Mouse (Mus musculus) stomach, embryonic 16.5 days (tissue): Measurements from ENCODE around the gene Ubald2. TPM values are rescaled to one million over a fixed set of nuclear protein-coding genes. Genes with fewer than 3 reads are reported as not detected.

ENCODE experiments used
- ATAC-seq: fragments of 200-750 bp; cut with Nextera tagmentation; 2 replicates; pipeline ENCODE4 v1.8.0; 2017; ENCODE audit warnings: moderate number of reproducible peaks, moderate TSS enrichment; ENCODE audit not compliant: insufficient read depth, low FRiP score
- H3K27ac ChIP-seq: fragments of 300-500 bp; sonication (generic); 2 replicates; pipeline ENCODE4 v1.5.1; 2014; ENCODE audit warnings: low read length
- H3K27me3 ChIP-seq: fragments of 300-500 bp; sonication (generic); 2 replicates; pipeline ENCODE4 v1.6.1; 2014; ENCODE audit warnings: low read length, control low read depth, mixed read lengths; ENCODE audit not compliant: control insufficient read depth, insufficient read depth
- H3K36me3 ChIP-seq: fragments of 300-500 bp; sonication (generic); 2 replicates; pipeline ENCODE4 v1.6.1; 2014; ENCODE audit warnings: low read length; ENCODE audit not compliant: control insufficient read depth, insufficient read depth
- H3K4me1 ChIP-seq: fragments of 300-500 bp; sonication (generic); 2 replicates; pipeline ENCODE4 v1.6.1; 2014; ENCODE audit warnings: low read length, control low read depth, mixed read lengths; ENCODE audit not compliant: control insufficient read depth, insufficient read depth
- H3K4me2 ChIP-seq: fragments of 300-500 bp; sonication (generic); 2 replicates; pipeline ENCODE4 v1.6.1; 2014; ENCODE audit warnings: low read depth, low read length, mixed read lengths
- H3K4me3 ChIP-seq: fragments of 300-500 bp; sonication (generic); replicated peaks from 2 replicates; pipeline ENCODE4 v1.5.1; 2014; ENCODE audit warnings: mild to moderate bottlenecking, low read length
- H3K9ac ChIP-seq: fragments of 300-500 bp; sonication (generic); 2 replicates; pipeline ENCODE4 v1.6.1; 2014; ENCODE audit warnings: low read length
- H3K9me3 ChIP-seq: fragments of 300-500 bp; sonication (generic); replicated peaks from 2 replicates; pipeline ENCODE4 v1.6.1; 2016; ENCODE audit warnings: low read length, control low read depth; ENCODE audit not compliant: control insufficient read depth
- WGBS: fragments of 180-500 bp; shearing (Covaris S2); extraction: QIAGEN DNeasy Blood & Tissue Kit; methylation state at CpG from one replicate; pipeline ENCODE4 v1.1.7; 2014; 5-methylcytosine and 5-hydroxymethylcytosine counted together
- polyA plus RNA-seq: library from polyadenylated mRNA; unstranded; fragments of >200 nt; fragmentation: Nextera tagmentation; extraction: Ambion mirVana; gene quantifications from 2 replicates; pipeline ENCODE4 v1.2.1, GENCODE M21; 2015

Gene Ubald2
- polyA plus RNA-seq, 1 experiment from 2014 or later, result 34.8 TPM

DNA sequence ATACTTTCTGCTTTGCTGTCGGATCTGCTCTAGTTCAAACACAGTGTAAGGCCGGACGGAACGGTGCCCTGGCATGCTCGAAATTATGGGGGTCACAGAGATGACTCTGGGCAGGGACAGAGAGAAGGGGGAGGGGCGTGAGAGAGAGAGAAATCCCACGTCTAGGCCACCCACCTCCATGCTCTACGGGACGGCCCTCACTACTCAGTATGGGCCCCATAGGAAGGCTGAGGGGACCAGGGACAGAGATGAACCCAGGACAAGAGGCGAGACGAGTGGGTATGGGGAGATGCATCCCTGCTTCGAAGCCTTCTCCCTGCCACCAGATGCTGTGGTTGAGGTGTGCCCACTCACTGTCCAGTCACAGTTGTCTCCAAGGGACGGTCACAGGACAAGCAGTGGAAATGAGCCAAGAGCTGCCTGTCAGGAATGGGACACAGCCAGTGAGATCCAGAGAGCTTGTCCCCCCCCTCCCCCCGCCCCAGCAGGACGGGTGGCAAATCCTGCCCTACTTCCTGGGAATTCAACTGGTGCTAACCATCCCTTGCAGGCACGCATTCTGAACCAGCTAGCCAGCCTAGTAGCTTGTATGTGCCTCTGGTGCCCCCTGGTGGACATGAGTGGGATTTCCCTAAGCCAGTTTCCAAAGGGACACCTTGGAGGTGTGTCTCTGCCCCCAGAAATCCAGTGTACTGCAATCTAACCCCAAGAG is 11.9 kb downstream of the Ubald2 start:
- H3K9ac ChIP-seq, result peak overlapping the region; percentile 54
- no peak overlapping the region for H3K27ac ChIP-seq
- ATAC-seq, result peak; percentile 73
- no peaks in the 10 kb centered on the region for H3K36me3 ChIP-seq
- H3K9me3 ChIP-seq, result no peaks in the 10 kb centered on the region
- H3K27me3 ChIP-seq, result peaks cover 6% of the 10 kb centered on the region
- H3K4me2 ChIP-seq, result peak overlapping the region; percentile 50
- WGBS, result 25% methylated on average over 16 of the region's 16 CpGs
- no peak overlapping the region for H3K4me3 ChIP-seq
- peaks cover 6% of the 10 kb centered on the region for H3K4me1 ChIP-seq

DNA sequence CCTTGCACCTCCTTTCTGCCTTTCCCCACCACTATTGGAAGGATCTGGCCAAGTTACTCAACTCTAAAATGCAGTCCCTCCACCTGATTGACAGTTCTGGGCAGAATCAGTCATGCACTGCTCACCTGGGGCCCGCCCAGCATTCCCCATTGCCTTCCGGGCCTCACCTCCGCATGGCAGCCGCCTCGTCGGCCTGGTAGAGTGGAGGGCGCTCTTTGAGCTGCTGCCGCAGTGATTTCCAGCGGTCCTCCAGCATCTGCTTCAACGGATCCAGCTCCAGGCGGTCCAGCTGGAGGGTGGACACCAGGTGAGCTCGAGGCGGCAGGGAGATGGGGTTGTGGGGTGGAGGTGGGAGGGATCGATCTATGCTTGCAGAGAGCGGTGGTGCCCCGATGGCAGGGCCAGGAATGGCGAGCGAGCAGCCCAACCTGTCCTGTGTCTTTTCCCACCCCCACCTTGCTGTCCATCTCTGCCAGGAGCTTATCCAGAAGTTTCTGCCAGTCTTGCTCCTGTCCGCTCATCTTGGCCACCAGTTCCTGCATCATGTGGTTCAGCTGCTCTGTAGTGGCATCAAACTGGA is 12.5 kb downstream of the Ubald2 start:
- 13% methylated on average over 19 of the region's 19 CpGs for WGBS
- Histone ChIP-seq H3K4me1 (peaks cover 6% of the 10 kb centered on the region), H3K9ac (peak overlapping the region; percentile 54), H3K36me3 (no peaks in the 10 kb centered on the region), H3K4me3 (peak overlapping the region; percentile 27), H3K27me3 (peaks cover 6% of the 10 kb centered on the region), H3K4me2 (peak overlapping the region; percentile 50), H3K27ac (no peak overlapping the region), H3K9me3 (no peaks in the 10 kb centered on the region)
- ATAC-seq, result peak; percentile 13; the same call in 1 of the 2 replicates

DNA sequence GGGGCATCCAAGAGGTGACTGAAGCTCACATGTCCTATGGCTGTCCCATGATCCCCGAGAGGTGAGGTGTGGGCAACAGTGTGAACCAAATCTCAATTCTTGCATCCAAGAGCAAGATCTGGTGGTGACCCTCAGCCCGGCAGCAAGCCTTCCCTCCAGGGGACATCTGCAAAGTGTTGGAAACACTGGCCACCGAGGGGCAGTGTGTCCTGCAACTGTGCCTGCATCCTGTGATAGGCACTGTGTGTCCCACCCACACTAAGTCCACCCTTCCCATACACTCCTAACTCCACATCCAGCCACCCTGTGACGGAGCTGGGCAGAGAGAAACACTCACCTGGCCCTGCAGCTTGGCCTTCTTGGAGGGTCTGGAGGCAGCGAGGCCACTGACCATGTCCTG is 13.9 kb downstream of the Ubald2 start:
- no peak for ATAC-seq
- WGBS, result 64% methylated on average over 5 of the region's 5 CpGs
- no peak overlapping the region for H3K9ac ChIP-seq
- no peak overlapping the region for H3K4me3 ChIP-seq
- H3K27me3 ChIP-seq, result peaks cover 6% of the 10 kb centered on the region
- no peak overlapping the region for H3K27ac ChIP-seq
- peaks cover 6% of the 10 kb centered on the region for H3K4me1 ChIP-seq
- H3K4me2 ChIP-seq, result no peak overlapping the region
- H3K9me3 ChIP-seq, result no peaks in the 10 kb centered on the region
- no peaks in the 10 kb centered on the region for H3K36me3 ChIP-seq

DNA sequence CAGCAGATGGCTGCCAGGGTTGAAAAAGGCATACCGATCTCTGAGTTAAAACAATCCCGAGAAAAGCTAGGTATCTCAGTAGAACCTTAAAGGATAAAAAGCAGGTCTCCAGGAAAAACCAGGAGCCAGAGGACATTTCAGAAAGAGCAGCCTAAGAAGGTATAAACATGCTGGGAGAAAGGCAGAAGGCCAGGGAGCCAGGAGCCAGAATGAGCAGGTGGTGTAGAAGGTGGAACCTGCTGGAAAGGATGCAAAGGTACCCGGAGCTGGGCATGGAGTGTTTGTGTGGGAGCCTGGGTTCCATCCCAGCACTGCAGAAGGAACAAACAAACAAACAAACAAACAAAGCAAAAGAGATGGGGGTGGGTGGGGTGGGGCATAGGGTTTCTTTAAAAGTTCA is 15.4 kb downstream of the Ubald2 start:
- H3K9ac ChIP-seq, result no peak overlapping the region
- ATAC-seq, result no peak

DNA sequence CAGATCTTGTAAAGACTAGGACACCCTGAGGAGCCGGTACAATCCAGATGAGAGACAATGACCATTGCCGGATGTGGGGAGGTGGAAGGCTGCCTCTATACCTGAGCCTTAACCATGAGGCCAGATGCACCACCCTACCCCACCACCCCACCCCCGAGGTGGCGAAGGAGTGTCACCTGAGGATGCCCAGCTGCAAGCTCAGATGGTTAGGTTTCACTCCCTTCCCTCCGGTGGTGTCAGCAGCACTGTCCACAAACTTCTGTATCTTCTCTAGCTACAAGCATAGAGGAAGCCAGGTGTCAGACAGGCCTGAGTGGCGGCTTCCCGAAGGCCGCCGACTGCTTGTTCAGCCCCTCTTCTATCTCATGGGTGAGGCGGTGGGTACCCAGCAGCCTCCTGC is 20.0 kb downstream of the Ubald2 start:
- Histone ChIP-seq H3K27ac (no peak overlapping the region), H3K4me1 (no peaks in the 10 kb centered on the region), H3K4me3 (no peak overlapping the region), H3K4me2 (no peak overlapping the region), H3K36me3 (no peaks in the 10 kb centered on the region), H3K27me3 (no peaks in the 10 kb centered on the region), H3K9me3 (no peaks in the 10 kb centered on the region), H3K9ac (no peak overlapping the region)
- 88% methylated on average over 10 of the region's 10 CpGs for WGBS
- no peak for ATAC-seq

More for the DNA sequence above, 15.4 kb downstream of the Ubald2 start:
- Histone ChIP-seq H3K27me3 (peaks cover 6% of the 10 kb centered on the region), H3K27ac (no peak overlapping the region), H3K4me3 (no peak overlapping the region), H3K4me2 (no peak overlapping the region), H3K4me1 (peaks cover 6% of the 10 kb centered on the region), H3K36me3 (no peaks in the 10 kb centered on the region), H3K9me3 (no peaks in the 10 kb centered on the region)
- WGBS, result 88% methylated on average over 3 of the region's 3 CpGs

DNA sequence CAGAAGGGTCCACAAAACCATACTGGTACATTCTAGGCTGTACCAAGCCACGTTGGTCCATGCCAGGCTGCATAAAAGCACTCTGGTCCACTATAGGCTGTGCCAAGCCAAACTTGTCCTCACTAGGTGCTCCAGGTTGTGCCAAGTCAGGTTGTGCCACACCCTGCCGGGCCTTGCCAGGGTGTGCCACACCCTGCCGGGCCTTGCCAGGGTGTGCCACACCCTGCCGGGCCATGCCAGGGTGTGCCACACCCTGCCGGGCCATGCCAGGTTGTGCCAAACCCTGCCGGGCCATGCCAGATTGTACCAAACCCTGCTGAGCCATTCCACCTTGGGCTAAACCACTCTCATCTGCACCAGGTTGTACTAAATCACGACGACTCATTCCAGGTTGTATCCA is 22.3 kb downstream of the Ubald2 start:
- 81% methylated on average over 8 of the region's 8 CpGs for WGBS
- H3K9ac ChIP-seq, result no peak overlapping the region
- H3K27me3 ChIP-seq, result no peaks in the 10 kb centered on the region
- no peaks in the 10 kb centered on the region for H3K9me3 ChIP-seq
- H3K4me2 ChIP-seq, result no peak overlapping the region
- H3K4me1 ChIP-seq, result no peaks in the 10 kb centered on the region
- H3K27ac ChIP-seq, result no peak overlapping the region
- H3K4me3 ChIP-seq, result no peak overlapping the region
- no peaks in the 10 kb centered on the region for H3K36me3 ChIP-seq
- ATAC-seq, result no peak

DNA sequence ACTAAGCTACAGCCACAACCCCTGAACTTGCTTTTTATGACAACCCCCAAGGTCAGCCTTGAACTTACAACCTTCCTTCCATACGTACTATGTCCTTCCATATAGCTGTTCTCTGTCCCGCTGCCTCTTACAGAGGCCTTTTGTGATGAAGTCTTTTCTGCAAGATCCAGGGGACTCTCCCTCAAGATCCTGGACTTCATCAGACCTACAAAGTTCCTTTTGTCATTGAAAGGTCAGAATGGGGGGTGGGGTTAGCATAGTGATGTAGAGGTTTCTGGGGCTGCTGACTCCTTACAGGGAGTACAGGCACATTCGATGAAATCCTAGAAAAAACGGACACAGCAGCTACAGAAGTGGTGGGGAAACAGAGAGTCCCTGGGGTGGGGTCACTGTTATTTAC is 25.9 kb downstream of the Ubald2 start:
- no peaks in the 10 kb centered on the region for H3K4me1 ChIP-seq
- no peak for ATAC-seq
- no peaks in the 10 kb centered on the region for H3K36me3 ChIP-seq
- no peaks in the 10 kb centered on the region for H3K27me3 ChIP-seq
- no peaks in the 10 kb centered on the region for H3K9me3 ChIP-seq
- H3K9ac ChIP-seq, result no peak overlapping the region
- H3K4me3 ChIP-seq, result no peak overlapping the region
- H3K27ac ChIP-seq, result no peak overlapping the region
- no peak overlapping the region for H3K4me2 ChIP-seq
- 66% methylated on average over 4 of the region's 4 CpGs for WGBS

DNA sequence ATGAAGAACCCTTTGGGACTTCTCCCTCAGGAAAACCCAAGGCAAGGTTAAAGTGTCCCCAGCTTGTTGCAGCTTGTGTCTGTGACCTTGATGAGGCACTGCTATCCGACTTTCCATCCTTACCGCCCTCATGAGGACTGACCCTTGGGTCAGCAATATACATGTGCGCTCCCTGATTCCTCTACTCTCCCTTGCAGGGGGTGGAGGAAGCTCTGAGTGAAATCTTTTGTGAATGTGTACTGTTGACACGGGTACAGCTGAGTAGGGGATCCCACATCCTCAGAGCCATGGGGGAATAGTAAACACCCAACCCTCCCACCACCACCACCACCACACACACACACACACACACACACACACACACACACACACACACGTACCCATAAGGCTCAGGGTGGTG is 29.4 kb downstream of the Ubald2 start:
- 59% methylated on average over 5 of the region's 5 CpGs for WGBS
- Histone ChIP-seq H3K4me3 (no peak overlapping the region), H3K9me3 (no peaks in the 10 kb centered on the region), H3K4me1 (no peaks in the 10 kb centered on the region), H3K27ac (no peak overlapping the region), H3K9ac (peak overlapping the region; percentile 12; the same call in 1 of the 2 replicates), H3K4me2 (no peak overlapping the region), H3K36me3 (no peaks in the 10 kb centered on the region), H3K27me3 (no peaks in the 10 kb centered on the region)
- peak; percentile 12; the same call in 1 of the 2 replicates for ATAC-seq

DNA sequence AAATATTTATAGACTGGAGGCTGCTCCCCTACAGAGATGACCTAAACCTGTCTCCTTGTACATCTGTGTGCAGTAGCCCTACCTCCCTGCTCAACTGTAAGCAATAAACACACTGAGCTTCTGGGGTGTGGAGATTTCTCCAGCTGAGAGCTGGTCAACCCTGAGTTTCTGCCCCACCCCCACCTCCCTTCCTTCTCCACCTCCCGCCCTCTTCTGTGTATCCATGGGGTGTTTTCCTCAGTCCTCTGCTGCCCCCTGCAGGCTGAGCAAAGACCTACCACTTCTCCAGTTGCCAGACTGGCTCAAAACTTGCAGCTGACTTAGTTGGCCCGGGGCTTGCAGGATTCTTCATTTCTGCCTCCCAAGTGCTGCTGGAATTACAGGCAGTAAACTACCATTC is 29.9 kb downstream of the Ubald2 start:
- no peak overlapping the region for H3K4me2 ChIP-seq
- no peaks in the 10 kb centered on the region for H3K4me1 ChIP-seq
- no peaks in the 10 kb centered on the region for H3K27me3 ChIP-seq
- H3K27ac ChIP-seq, result no peak overlapping the region
- H3K36me3 ChIP-seq, result no peaks in the 10 kb centered on the region
- 0% methylated on average over 2 of the region's 2 CpGs for WGBS
- no peak overlapping the region for H3K4me3 ChIP-seq
- no peak overlapping the region for H3K9ac ChIP-seq
- no peaks in the 10 kb centered on the region for H3K9me3 ChIP-seq
- peak; percentile 74; the same call in 1 of the 2 replicates for ATAC-seq
